Mouse (Mus musculus) gastrocnemius, adult 8-10 months (tissue): ENCODE results near the gene Radil. TPM values are rescaled to one million over a fixed set of nuclear protein-coding genes. Genes with fewer than 3 reads are reported as not detected.
A peak's percentile ranks its signal among the peaks of the same experiment; 100 is the strongest.

Experiments
- DNase-seq, 2 experiments: peaks; one replicate each; pipeline ENCODE4 v3.0.0; 2022; ENCODE audit warnings: low spot score in 2 of 2
- total RNA-seq, 4 experiments: library from RNA; stranded (reverse); gene quantifications; 2 replicates each; pipeline ENCODE4 v1.2.4; 2022

Radil gene
- total RNA-seq, result 1 to 10 TPM in 3 of 4 experiments, under 1 TPM in 1; 0.75 to 1.2 (median 1.1) TPM

GRCm38 (mm10) chr5:142550706-142551652 lies at the start of gene Radil:
TSS of gene Radil (minus strand) at chr5:142551098.
- DNase-seq, result peak; percentile 98

DNA sequence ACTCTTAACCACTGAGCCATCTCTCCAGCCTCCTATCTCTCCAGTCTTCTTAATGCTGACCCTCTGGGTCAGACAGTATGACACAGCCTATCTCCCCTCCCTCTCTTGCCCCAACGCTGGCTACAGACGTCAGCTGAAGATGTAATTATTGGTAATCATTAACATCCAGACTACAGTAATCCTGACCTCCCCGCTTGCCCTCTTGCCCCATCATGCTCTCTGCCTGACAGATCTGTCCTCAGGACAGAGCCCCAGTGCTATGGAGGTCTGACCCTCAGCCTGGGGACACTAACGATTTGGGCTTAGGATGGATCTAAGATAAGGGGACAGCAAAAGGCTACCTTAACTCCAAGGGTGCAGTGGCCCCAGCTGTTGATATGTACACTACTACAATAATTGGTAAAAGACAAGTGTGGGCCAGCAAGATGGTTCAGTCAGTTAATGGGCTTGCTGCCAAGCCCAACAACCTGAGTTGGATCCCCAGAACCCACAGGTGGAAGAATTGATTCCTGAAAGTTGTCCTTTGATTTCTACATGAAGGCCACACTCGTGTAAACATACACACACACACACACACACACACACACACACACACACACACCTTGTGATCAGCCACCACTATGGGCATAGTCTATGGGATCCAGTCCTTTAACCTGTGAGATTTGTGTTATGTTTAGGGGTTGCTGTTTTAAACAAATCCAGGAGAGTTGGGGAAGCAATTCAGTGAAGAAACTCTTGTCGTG lies 46.9 kb upstream of the Radil start:
- no peak for DNase-seq

DNA sequence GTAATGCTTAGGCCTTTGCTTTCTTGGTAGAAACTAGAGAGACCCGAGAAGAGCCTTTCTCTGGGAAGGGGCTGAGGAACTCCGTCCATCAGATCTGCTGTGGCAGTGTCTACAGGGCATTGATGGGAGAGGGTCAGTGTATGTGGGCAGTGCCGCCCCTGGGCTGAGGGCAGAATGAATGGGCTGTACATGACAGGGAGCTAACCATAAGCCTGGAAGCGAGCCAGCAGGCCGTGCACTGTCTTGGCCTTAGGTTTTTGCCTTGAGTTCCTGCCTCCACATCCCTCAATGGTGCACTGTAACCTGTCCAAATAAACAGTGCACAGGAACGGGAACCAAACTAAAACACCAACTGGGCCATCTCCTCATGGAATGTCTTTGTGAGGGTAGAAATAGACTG lies 45.8 kb upstream of the Radil start:
- DNase-seq, result no peak

GRCm38 (mm10) chr5:142595698-142596097 lies 44.8 kb upstream of the Radil start:
- no peak for DNase-seq

GRCm38 (mm10) chr5:142590953-142591616 lies 40.2 kb upstream of the Radil start:
- no peak for DNase-seq

GRCm38 (mm10) chr5:142583616-142584126 lies 32.8 kb upstream of the Radil start:
- no peak for DNase-seq

GRCm38 (mm10) chr5:142581517-142581916 lies 30.6 kb upstream of the Radil start:
- peak in 1 of 2 experiments; percentile 6 for DNase-seq

DNA sequence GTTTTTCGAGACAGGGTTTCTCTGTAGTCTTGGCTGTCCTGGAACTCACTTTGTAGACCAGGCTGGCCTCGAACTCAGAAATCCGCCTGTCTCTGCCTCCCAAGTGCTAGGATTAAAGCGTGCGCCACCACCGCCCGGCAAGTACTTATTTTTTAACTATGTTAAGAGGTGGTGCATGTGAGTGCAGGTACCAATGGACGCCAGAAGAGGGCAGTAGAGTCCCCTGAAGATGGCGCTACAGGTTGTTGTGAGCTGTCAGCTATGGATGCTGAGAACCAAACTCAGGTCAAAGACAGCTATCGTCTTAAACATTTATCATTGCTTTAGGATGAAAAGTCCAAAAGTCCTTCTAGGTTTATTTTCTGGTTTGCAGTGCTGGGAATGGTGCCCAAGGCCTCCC lies 27.3 kb upstream of the Radil start:
- no peak for DNase-seq

DNA sequence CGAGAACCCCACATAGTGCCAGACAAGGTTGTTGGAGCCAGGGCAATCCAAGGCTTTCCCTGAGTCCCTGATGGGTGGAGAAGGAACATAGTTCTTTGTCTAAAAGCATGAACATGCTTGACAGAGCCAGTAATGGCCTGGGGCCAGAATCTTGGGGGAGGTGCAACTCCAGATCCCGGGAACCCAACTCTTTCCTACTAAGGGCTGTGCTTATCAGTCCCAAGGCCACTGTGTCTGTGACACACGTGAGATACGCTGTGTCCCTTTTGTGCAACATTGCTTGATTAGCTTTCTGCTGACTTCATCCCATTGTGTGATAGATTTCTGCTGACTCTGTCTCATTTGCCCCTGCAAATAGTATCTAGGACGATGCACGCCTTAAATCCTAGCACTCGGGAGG lies 25.9 kb upstream of the Radil start:
- DNase-seq, result no peak

DNA sequence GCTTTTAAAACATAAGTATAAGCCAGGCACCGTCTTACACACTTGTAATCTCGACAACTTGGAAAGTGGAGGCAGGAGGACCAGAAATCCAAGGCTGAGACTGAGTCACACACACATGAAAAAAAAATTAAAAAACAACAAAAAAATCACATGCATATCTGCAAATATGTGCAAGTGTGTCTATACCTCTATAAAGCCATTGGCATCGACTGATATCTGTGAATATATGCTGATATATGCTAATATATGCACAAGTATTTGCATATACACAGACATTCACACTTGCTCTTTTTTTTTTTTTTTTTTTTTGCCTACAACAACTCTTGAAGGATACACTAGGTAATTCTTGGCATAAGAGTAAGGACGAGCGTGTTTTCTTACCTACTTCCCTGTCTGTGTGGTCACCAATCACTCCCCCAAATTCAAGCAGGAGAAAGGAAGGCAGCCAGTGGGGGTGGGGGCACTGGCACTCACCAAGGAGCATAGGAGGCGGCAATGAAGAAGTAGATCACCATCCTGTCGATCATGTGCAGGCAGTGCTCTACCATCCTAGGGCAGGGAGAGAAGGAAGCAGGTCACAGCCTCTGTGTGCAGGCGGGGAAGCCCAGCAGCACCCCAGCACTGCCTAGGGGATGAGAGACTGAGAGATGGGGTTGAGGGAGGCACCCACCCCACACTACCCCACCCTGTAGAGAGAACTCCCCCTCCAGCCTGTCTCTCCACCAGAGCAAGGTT lies 23.6 kb upstream of the Radil start:
- no peak for DNase-seq

DNA sequence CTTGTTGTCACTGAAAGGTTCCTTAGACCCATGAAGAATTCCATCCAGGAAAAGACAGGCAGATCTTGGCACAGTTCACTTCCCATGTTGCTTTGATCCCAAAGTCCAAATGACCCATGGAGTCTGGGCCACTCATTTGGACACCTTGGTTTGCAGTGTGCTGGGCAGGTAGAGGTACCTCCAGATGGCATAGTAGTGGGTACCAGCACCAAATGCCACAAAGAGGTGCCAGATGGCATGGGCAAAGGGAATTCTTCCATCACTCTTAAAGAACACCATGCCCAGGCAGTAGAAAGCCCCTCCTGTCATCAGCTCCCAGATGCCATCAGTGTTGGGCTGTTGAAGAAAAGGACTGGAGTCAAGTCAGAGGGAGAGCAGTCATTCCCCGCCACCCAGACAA lies 13.7 kb upstream of the Radil start:
- DNase-seq, result no peak

GRCm38 (mm10) chr5:142560261-142560660 lies 9.4 kb upstream of the Radil start:
- no peak for DNase-seq

DNA sequence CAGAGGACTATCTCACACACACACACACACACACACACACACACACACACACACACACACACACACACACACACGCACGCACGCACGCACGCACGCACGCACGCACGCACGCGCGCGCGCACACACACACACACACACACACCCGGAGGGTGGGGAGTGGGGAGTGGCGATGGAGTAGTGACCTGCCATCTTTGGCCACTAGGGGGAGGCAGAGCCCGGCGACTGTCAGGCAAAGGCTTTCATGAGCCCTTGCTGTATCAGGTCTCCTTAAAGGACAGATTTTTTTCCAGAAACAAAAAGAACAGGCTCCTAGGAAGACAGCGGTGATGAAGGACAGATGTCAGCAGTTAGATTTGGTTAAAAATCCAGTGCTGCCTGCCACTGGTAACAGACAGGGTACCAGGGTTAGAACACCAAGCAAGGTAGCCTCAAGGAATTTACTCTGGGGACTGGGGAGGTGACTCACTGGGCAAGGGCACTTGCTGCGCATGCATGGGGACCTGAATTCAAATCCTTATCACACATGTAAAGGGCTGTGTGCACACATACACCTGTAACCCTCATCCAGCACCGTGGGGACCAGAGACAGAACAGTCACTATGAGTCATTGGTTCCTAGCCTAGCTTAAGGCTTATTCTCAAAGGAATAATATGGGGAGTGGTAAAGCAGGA lies 6.6 kb upstream of the Radil start:
- peak; percentile 55 to 60 for DNase-seq

GRCm38 (mm10) chr5:142556721-142557120 lies 5.8 kb upstream of the Radil start:
- DNase-seq, result no peak

- DNase-seq, result no peak
Observed at GRCm38 (mm10) chr5:142555866-142556265, 5.0 kb upstream of the Radil start.

- DNase-seq, result peak; percentile 27 to 32
Observed at GRCm38 (mm10) chr5:142549961-142550705, 765 bp downstream of the Radil start.

DNA sequence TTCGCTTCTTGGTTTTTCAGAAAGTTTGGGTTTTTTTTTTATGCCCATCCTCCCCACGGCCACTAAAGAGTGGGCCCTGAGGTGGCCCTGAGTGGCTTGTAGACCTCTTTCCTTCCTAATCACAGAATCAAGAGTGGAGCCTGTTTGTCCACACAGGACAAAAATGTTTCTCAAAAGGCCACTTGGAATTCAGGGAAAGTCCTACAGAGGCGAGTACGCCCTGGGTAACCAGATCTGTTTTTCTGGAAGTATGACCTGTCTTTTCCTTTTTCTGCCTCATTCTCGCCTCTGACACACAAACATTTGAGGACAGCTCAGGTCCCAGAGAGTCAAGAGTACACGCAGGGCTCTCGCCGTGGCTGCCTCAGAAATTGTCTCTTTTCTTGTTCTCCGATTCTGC lies 1.5 kb downstream of the Radil start:
- no peak for DNase-seq

DNA sequence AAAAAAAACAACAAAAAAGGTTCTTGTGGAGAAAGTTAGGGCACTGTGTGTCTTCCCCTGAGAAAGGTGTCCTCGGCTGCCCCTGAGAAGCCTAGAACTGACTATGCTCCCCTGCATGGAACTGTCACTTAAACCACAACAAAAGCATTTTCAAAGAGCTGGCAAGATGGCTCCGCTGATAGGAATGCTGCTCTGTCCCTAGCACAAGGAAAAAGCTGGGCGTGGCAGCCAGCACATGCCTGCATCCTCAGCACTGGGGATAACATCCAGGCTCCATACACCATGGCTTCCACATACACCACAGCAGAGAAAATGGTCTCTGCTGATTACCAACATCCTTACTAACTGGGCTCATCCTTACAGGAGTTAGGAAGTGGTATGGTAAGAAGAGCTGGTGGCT lies 3.8 kb downstream of the Radil start:
- DNase-seq, result no peak

DNA sequence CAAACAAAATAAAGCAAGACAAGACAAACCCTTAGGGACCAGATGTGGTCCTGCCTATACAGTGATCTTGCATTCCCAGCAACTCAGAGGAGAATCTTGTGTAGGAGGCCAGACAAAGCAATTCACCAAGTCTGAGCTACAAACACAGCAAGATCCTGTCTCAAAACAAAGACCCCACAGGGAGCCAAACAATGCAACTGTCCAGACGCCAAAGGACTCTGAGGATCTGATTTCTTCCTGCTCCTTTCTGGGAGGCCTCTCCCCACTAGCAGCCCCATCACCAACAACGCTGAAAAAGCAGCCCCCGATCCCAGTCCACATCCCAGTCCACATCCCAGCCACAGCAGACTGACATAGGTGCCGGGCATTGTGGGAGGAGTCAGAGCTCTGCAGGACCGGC lies 4.6 kb downstream of the Radil start:
- DNase-seq, result no peak
